Mouse (Mus musculus) cerebellum, adult 11-12 months (tissue): ENCODE results near the gene Ino80.

Experiments used
- DNase-seq: peaks from one replicate; pipeline ENCODE4 v3.0.0; 2022

The Ino80 gene

DNA sequence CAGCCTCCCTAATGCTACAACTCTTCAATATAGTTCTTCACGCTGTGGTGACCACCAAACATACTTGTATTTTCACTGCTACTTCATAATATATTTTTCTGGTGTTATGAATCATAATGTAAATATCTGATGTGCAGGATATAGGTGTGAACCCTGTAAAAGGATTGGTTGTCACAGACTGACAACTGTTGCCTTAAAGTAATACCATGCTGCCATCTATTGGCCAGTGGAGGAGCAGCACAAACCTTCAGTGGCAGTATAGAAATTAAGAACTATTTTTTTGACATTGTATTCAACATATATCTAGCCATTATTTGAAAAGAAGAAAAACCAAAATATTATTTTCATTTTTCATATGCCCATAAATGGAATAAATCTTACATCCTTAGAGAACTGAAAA lies 40.5 kb downstream of the Ino80 start:
- peak; percentile 14 for DNase-seq

DNA sequence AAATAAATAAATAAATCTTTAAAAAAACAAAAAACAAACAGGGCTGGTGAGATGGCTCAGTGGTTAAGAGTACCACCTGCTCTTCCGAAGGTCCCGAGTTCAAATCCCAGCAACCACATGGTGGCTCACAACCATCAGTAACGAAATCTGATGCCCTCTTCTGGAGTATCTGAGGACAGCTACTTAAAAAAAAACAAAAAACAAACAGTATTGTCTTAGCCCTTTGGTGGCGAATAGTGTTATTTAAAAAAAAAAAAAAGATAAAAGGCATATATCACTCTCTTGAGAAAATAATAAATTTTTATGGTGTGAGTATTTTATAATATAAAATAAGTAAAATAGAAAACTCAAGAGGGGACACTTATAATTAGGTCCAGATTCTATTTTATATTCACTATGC lies 41.0 kb downstream of the Ino80 start:
- no peak for DNase-seq

DNA sequence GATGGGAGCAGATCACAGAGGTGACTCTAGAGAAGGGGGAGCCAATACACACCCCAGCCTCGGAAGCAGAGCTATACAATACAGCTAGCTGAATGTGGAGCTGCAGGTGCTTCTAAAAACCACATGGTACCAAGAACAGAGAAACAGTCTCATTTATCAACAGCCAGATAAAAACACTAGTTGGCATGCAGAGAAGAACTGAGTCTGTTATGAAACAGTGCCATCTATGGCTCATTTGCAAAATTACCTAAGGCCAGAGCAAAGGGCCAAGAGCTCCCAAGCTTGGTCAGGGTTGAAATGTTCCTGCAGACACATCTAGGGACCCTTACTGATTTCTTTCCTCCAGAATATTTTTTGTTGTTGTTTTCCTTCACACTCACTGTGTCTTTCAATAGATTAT lies 63.7 kb downstream of the Ino80 start:
- peak; percentile 24 for DNase-seq

DNA sequence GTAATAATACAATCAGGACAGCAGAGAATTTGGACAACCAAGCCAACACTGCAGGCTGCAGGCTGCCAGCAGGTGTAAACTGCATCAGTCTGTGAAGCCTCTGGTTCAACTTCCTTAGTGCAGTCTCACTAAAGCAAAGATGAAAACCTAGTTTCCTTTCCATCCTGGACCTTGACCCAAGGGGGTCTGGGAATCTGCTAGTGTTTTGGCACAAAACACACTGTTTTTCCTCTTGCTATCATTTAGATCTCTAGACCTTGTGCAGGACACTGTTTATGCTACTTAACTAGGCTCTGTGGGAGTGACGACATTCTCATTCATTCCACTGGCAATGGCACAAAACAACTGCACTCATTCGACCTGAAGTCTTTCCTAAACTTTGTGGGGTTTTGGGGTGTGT lies 65.8 kb downstream of the Ino80 start:
- DNase-seq: no peak

DNA sequence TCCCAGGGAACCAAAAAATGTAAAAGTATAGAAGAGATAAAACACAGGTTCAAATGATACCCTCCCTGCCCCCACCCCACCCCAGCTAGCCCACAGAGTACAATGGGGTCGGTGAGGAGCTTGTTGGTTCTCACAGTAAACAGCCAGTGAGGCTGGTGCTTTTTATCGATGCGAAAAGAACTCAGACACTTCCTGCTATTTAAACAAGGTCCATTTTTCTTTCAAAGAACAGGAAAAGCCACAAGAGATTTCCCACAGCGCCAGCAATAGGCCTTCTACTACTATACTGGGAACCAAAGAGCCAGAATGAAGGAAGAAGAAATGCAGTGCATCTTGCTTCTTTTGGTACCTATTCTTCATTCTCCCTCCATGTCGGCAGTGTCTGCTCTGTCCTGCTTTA lies 66.5 kb downstream of the Ino80 start:
- DNase-seq: no peak

DNA sequence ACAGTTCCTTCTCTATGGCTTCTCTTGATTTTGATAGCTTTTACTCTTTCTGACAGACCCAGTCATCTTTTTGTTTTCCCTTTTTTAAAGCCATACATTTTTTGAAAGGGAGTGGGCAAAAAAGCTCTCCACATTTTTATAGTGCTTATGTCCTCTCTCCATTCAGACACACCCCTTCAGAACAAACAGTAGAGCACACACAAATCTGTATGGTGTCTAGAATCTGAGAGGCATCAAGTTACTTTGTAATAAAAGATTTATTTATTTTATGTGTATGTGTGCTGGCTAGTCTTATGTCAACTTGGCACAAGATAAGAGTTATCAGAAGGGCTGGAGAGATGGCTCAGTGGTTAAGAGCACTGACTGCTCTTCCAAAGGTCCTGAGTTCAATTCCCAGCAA lies 68.8 kb downstream of the Ino80 start:
- no peak for DNase-seq

DNA sequence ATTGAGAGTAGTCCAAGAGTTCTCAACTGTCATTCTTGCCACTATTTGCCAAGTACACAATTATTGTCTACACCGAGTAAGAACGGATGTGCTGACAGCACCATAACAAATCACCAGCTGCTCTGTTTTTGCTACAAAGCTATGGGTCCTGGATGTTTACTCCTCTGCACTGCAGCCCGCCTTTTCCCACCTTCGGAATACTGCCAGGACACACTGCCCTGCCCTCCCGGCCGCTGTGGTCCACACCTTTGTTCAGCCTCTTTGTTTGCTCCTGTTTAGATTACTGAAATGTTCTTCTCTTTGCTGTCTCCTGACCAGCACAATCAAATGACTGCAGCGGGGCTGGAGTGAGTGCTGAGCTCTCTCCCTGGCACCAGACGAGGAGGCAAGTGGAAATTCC lies 69.2 kb downstream of the Ino80 start:
- no peak for DNase-seq

DNA sequence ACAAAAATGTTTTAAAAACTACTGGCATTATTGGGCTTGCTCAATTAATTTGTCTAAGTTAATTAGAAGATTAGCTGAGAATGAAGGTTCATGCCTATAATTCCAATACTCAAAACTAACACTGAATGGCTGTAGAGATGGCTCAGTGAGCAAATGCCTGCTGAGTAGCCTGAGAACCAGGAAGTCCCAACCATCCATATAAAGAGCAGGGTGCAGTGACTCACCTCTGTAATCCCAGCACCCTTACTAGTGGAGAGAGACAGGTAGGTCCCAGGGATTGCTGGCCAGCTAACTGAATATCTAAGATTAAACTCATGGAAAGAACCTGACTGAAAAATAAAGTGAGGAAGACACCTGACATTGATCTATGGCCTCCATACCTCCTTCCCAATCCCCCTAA lies 78.2 kb downstream of the Ino80 start:
- no peak for DNase-seq

DNA sequence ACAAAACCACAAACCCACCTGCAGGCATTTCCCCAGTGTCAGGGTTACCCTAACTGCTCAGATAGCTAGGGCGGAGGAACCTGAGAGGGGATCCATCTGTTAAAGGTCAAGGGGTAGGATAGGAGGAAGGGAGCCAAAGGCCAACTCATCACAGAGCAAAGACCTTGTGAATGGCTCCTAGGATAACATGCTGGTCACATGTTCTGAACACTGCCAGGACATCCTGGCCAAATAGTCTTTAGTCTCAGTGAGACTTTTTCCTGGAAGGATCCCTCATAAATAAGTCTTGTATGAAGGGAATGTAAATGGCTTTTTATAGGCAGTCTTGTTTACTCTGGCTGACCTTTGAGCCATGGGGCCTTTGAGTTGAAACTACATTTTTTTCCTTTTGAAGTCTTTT lies 78.8 kb downstream of the Ino80 start:
- no peak for DNase-seq

DNA sequence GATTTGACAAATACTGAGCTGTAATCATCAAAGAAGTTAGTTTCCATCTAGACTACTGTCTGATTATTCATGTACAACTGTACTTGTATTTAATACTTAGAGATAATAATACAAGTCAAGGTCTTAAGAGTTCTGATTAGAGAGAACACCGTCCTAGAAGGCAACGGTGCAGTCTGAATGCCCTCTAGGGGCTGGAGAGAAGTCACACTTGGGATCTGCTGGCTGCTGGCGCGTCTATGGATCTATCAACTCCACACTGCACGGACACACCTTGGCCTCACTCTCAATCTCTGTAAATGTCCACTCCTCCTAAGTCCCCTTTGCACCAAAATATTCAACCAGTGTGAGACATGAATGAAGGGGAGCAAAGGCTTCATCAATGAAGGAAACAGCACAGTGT lies 79.2 kb downstream of the Ino80 start:
- DNase-seq: no peak

DNA sequence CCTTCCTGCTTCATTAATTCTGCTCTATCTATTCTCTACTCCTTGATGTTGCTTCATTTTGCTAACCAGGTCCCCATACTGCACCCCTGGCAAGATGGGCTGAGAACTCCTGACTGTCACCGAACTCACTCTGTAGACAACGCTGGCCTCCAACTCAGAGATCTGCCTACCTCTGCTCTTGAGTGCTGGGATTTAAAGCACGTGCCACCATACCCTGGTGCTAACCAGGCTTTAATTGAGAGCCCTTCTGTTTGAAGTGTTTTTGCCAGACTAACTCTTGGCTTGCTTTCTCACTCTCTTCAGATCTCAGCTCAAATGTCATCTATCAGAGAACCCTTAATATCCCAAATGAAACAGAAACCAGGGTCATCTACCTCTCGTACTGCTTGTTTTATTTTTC lies 87.5 kb downstream of the Ino80 start:
- DNase-seq: no peak

DNA sequence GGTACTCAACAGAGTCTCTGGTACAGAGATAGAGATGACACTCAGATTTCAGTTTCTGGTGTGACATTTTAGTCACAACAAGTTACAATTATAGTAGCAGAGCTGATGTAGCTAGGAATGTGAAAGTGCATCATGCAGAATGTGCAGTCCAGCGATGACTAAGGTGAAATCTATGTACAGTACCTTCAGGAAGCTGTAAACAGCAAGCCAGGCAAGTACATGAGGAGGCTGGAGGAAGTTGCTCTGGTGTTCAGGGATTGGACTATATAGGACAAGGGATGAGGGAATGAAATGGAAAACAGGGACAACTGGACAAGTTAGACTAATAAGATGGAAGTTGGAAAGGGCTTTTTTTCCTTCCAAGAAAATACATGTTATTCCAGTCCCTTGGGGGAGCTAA lies 89.2 kb downstream of the Ino80 start:
- DNase-seq: no peak

DNA sequence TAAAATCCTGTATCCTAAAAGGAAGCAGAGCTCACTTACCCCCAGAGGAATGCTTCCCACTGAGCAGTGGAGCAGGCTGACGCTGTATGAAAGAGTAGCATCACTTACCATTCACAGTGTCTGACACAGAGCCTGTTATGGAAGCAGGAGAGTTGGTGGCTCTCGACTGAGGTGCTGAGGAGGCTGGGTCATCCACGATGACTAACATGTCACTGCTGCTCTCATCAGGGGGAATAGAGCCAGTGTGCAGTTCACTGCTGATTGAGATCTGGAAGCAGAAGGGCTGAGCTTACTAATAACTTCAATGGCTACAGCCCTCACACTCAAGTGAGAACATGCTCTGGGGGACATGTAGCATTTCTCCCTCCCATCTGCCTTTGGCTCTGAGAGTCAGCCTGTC lies 98.0 kb downstream of the Ino80 start:
- no peak for DNase-seq

DNA sequence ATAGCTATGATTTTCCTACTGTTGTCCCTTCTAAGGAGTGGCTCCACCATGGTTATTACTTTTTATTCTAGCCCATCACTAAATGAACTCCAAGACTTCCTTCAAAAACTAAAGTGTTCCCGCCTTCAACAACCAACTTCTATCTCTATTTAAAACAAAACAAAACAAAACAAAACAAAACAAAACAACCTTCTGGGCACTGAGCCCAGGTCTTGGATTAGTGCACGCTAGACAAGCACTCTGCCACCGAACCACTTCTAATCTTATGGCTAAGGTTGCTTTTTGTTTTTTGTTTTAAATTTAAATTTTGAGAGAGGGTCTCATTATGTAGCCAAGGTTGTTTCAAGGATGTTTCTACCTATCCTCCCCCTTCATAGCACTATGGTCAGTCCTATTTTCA lies 99.7 kb downstream of the Ino80 start:
- DNase-seq: no peak

DNA sequence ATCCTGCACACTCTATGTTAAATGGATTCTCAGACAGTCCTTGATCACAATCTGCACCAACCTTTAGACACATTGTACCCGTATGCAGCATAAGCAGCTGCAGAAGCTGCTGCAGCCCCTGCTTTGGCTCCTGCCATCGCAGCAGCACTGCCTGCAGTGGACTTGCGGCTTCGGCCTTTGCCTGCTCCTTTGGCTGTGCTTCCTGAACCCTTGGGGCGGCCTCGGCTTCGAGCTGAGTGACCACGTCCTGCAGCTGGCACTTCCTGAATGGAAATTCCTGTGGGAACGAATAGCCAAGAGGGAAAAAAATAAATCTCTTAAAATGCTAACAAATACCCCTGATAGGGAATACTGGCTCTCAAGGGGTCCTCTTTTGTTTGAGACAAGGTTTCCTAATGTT lies 100.2 kb downstream of the Ino80 start:
- no peak for DNase-seq

DNA sequence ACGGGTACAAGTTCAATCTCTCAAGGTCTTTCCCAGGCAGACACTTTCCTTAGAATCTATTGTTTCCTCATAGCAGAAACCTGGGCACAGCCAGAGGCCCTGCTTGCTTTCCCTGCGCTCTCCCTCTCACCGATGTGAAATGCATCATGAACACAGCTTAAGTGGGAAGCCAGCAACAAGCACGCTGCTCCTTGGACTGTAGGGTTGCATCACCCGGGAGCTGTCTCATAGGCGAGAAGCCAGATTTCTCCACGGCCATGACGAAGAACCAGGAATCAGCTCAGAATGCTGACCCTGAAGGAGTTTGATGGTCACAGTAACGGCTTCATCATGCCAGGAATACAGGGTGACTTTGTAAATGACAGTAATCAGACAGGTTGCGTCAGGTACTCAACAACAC lies 107.4 kb downstream of the Ino80 start:
- DNase-seq: no peak

DNA sequence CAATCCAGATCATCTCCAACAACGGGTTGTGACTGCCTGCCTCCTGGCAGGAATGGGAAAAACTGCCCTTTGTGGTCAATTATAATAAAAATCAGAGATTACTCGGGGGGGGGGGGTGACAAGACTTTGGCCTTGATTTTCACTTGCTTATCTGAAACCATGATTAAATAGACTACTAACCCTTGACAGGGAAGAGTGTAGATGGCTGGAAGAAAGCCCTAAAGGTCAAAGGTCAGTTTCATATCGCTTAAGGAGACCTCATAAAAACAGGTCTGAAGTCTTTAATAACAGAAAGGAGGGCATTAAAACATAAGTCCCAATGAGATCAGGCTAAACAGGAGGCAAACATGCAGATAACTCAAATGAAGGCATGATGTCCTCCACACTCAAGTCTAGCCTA lies 110.1 kb downstream of the Ino80 start:
- no peak for DNase-seq

DNA sequence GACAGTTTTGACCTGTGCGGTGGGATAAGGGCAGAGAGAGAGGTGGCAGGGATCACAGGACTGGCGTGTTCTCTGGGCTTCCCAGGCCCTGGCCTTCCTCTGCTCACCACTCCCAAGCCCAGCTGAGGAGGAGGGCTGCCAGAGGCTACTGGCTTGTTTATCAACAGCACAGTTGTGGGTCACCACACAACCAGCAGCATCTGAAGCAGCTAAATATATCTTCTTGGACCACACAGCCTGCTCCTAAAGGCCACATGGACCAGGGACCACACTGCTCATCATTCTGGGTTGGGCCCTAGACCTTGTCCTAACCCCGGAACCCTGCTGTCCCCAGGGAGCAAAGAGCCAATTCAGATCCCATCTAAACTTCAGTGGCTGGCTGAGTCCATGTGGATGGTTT lies 112.5 kb downstream of the Ino80 start:
- DNase-seq: no peak

DNA sequence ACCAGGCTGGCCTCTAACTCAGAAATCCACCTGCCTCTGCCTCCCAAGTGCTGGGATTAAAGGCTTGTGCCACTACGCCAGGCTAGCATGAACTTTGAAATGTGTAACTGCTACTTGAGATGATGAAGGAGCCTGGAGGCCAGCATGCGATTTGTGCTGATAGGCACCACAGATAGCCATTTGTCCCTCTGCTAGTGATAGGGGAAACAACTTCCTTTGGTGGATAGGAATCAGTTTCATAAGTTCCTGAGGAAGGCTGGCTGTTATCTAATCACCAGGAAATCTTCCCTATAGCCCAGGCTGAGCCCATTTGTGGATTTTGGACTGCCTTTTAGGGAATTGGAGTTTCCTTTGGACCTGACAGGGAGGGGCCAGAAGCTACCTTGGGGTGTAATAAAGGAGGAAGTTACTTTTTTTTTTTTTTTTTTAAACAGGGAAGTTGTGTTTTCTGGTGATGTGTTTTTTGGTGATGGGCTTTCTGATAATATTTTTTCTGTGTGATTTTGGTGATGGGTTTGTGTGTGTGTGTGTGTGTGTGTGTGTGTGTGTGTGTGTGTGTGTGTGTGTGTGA lies 117.7 kb downstream of the Ino80 start:
- DNase-seq: no peak

DNA sequence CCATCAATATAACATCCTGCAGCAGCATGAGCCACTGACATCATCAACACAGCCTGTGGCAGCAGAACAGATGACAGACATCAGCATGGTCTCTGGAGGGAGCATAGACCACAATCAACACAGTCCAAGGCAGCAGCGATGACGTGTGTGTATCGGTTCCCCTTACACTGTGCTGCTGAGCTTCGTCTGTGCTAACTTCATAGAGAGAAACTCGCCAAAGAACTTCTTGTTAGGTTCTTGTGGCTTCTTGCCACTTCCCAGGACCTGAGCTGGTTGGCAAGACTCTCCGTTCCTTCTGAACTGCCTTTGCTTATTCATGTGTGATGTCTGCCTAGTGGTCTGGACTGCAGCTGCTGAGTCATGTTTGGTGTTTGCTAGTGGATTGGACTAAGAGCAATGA lies 119.2 kb downstream of the Ino80 start:
- DNase-seq: no peak

DNA sequence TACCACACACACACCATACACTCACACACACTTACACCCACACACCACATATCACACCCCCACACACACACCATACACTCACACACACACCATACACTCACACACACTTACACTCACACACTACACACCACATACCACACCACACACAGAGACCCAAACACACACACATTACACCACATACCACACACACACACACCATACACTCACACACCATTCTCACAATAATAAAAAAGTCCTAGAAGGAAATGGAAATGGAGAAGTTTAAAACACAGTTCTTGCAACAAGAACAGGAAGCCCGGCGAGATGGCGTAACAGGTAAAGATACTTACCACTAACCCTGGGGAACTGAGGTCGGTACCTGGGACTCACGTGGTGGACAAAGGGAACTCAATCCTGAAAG lies 120.7 kb downstream of the Ino80 start:
- DNase-seq: no peak

DNA sequence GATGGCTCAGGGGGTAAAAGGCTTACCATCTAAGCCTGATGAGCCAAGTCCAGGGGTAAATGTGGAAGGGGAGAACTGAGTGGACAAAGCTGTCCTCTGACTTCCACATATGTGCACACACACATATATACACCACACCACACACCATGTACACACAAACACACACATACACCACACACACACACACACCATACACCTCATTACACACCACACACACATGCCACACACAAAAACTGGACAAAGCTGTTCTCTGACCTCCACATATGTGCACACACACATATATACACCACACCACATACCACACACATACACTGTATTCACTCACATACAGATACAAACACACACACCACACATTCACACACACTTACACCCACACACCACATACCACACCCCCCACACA lies 121.2 kb downstream of the Ino80 start:
- DNase-seq: no peak

DNA sequence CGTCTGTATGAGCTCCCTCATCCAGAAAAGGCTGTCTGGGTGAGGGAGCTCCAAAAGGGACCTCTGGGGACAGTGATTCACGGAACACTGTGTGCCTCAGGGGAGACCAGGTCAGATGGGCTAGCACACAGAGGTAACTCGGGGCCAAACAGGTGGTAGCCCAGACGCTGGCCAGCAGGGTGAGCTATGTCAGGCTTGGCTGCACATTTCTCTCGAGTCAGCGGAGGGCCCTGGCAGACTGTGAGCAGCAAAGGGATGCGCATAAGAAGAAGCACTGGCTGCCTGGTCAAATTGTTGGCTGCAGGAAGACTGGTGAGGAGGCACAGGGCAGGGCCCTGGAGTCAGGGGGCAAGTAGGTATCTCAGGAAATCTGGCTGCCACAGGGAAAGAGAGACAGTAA lies 121.8 kb downstream of the Ino80 start:
- DNase-seq: peak; percentile 95

DNA sequence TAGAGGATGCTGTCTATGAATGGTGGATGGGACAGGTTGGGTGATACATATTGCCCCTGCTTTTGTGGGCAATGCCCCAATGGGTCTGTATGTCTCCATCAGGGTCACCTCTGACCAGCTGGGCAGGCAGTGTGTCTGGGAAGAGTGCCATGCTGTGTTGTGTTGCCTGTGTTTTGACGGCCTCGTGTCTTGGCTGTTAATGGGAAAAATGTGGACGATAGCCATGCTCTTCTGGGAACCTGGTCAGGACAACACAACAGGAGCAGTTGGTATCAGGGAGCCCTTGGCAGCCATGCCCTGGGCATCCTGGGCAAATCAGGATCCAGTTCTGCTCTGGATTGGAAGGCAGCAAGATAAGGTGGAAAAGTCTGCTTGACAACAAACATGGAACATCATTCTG lies 122.4 kb downstream of the Ino80 start:
- peak; percentile 96 for DNase-seq

DNA sequence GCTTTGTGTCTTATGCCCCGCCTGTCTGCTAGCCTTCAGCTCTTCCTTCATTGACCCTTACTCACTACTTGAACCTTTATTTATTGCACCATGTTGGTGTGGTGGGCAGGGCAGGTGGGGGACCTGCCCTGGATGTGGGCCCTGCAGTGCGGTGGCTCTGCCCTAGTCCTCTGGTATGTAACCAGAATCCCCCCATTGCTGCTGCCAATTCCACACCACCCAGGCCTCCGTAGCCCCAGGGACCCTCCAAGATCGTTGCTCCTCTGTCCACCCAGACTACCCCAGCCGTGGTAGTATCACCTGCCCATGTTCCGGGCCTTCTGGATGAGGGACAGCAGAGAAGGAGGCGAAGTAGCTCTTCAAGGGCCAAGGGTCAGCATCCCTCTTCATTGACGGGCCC lies 123.8 kb downstream of the Ino80 start:
- peak; percentile 48 for DNase-seq
